Mouse (Mus musculus) stomach, postnatal 0 days (tissue): ENCODE measurements around the gene Hist1h3c. TPM values are rescaled to one million over a fixed set of nuclear protein-coding genes. Genes with fewer than 3 reads are reported as not detected.
"Not testable (repeated sequence)": the region's sequence is repeated elsewhere in the genome, so short reads cannot be mapped to it uniquely, and the experiment has no call there.

Experiments
- ATAC-seq: fragments of 200-750 bp; cut with Nextera tagmentation; 2 replicates; pipeline ENCODE4 v1.8.0; 2017; ENCODE audit not compliant: low FRiP score, low TSS enrichment
- DNase-seq: peaks from one replicate; pipeline ENCODE4 v3.0.0-alpha.2; 2016; ENCODE audit warnings: low spot score
- H3K27ac ChIP-seq: fragments of 300-500 bp; sonication (generic); replicated peaks from 2 replicates; pipeline ENCODE4 v1.5.1; 2014; ENCODE audit warnings: mild to moderate bottlenecking, control low read depth
- H3K27me3 ChIP-seq: fragments of 300-500 bp; sonication (generic); 2 replicates; pipeline ENCODE4 v1.6.1; 2014; ENCODE audit warnings: low read length; ENCODE audit not compliant: control insufficient read depth, insufficient read depth
- H3K36me3 ChIP-seq: fragments of 300-500 bp; sonication (generic); 2 replicates; pipeline ENCODE4 v1.6.1; 2014; ENCODE audit warnings: low read length, mixed read lengths; ENCODE audit not compliant: control insufficient read depth, insufficient read depth
- H3K4me1 ChIP-seq: fragments of 300-500 bp; sonication (generic); replicated peaks from 2 replicates; pipeline ENCODE4 v1.6.1; 2014; ENCODE audit warnings: antibody characterized with exemption; ENCODE audit not compliant: control insufficient read depth, insufficient read depth
- H3K4me2 ChIP-seq: fragments of 300-500 bp; sonication (generic); replicated peaks from 2 replicates; pipeline ENCODE4 v1.6.1; 2014; ENCODE audit warnings: low read depth, mild to moderate bottlenecking, control low read depth, moderate library complexity
- H3K4me3 ChIP-seq: fragments of 300-500 bp; sonication (generic); 2 replicates; pipeline ENCODE4 v1.5.1; 2014; ENCODE audit warnings: low read depth, low read length, control low read depth
- H3K9ac ChIP-seq: fragments of 300-500 bp; sonication (generic); 2 replicates; pipeline ENCODE4 v1.6.1; 2014; ENCODE audit warnings: mild to moderate bottlenecking, low read length, control low read depth, mixed read lengths
- H3K9me3 ChIP-seq: fragments of 300-500 bp; sonication (generic); 2 replicates; pipeline ENCODE4 v1.6.1; 2016; ENCODE audit warnings: low read length; ENCODE audit not compliant: control insufficient read depth
- CTCF ChIP-seq: IDR thresholded peaks from 2 replicates; pipeline ENCODE4 v1.5.1; 2016; ENCODE audit warnings: antibody characterized with exemption, low read depth, mild to moderate bottlenecking, moderate library complexity
- EP300 ChIP-seq: optimal IDR thresholded peaks from 2 replicates; pipeline ENCODE3; 2016; ENCODE audit warnings: antibody characterized with exemption
- WGBS: fragments of 180-500 bp; shearing (Covaris S2); extraction: QIAGEN DNeasy Blood & Tissue Kit; methylation state at CpG from one replicate; pipeline ENCODE4 v1.1.7; 2014; 5-methylcytosine and 5-hydroxymethylcytosine counted together
- polyA plus RNA-seq: library from polyadenylated mRNA; unstranded; fragments of >200 nt; fragmentation: Nextera tagmentation; extraction: Ambion mirVana; gene quantifications from 2 replicates; pipeline ENCODE4 v1.2.1, GENCODE M21; 2015

Hist1h3c gene
- polyA plus RNA-seq, 1 experiment from 2014 or later: 1.8 TPM

- H3K4me3 ChIP-seq: peak overlapping the region; percentile 14
- H3K4me2 ChIP-seq: peak overlapping the region; percentile 62
- no peaks in the 10 kb centered on the region for H3K9me3 ChIP-seq
- H3K27me3 ChIP-seq: no peaks in the 10 kb centered on the region
- WGBS: 5% methylated on average over 9 of the region's 13 CpGs
- H3K9ac ChIP-seq: peak overlapping the region; percentile 23; the same call in 1 of the 2 replicates
- ATAC-seq (no peak), DNase-seq (no peak)
- TF ChIP-seq CTCF (no peak), EP300 (no peak)
- peak overlapping the region; percentile 89 for H3K27ac ChIP-seq
- H3K36me3 ChIP-seq: no peaks in the 10 kb centered on the region
- H3K4me1 ChIP-seq: no peaks in the 10 kb centered on the region
Observed at GRCm38 (mm10) chr13:23747081-23747891, 1.9 kb upstream of the Hist1h3c start.

GRCm38 (mm10) chr13:23746201-23747080 is 1.0 kb upstream of the Hist1h3c start, which contains the start of gene Hist1h2bb:
Hist1h2bb (plus strand) TSS chr13:23746734.
- not testable (repeated sequence) for H3K36me3 ChIP-seq, H3K4me1 ChIP-seq, H3K9me3 ChIP-seq, H3K27me3 ChIP-seq
- Histone ChIP-seq H3K4me2 (peak within 1 kb of the TSS; percentile 62), H3K9ac (peak within 1 kb of the TSS; percentile 63), H3K4me3 (peak within 1 kb of the TSS; percentile 33), H3K27ac (peak within 1 kb of the TSS; percentile 97)
- 0% methylated on average over 38 of the region's 58 CpGs for WGBS
- peak; percentile 43 for TF ChIP-seq EP300
- DNase-seq: peak; percentile 80
- peak; percentile 91 for ATAC-seq

- ATAC-seq: no peak
- H3K27ac ChIP-seq: no peak overlapping the region
- peak overlapping the region; percentile 33 for H3K4me3 ChIP-seq
- H3K9me3 ChIP-seq: no peaks in the 10 kb centered on the region
- 1% methylated on average over 13 of the region's 36 CpGs for WGBS
- TF ChIP-seq CTCF: no peak
- TF ChIP-seq EP300: no peak
- H3K4me2 ChIP-seq: peak overlapping the region; percentile 62
- DNase-seq: no peak
- H3K4me1 ChIP-seq: no peaks in the 10 kb centered on the region
- no peaks in the 10 kb centered on the region for H3K27me3 ChIP-seq
- H3K9ac ChIP-seq: peak overlapping the region; percentile 41
- no peaks in the 10 kb centered on the region for H3K36me3 ChIP-seq
Observed at GRCm38 (mm10) chr13:23744421-23745380, 701 bp downstream of the Hist1h3c start.

GRCm38 (mm10) chr13:23743963-23744362 is 1.4 kb downstream of the Hist1h3c start:
- Histone ChIP-seq H3K27me3 (no peaks in the 10 kb centered on the region), H3K9ac (no peak overlapping the region), H3K27ac (no peak overlapping the region), H3K4me1 (no peaks in the 10 kb centered on the region), H3K4me2 (no peak overlapping the region), H3K9me3 (no peaks in the 10 kb centered on the region), H3K36me3 (no peaks in the 10 kb centered on the region), H3K4me3 (peak overlapping the region; percentile 33; the same call in 1 of the 2 replicates)
- TF ChIP-seq EP300 (no peak), CTCF (no peak)
- no peak for DNase-seq
- ATAC-seq: no peak
- 27% methylated on average over 4 of the region's 4 CpGs for WGBS

- no peaks in the 10 kb centered on the region for H3K27me3 ChIP-seq
- no peak overlapping the region for H3K4me2 ChIP-seq
- no peaks in the 10 kb centered on the region for H3K9me3 ChIP-seq
- H3K9ac ChIP-seq: no peak overlapping the region
- ATAC-seq: no peak
- no peak overlapping the region for H3K27ac ChIP-seq
- no peaks in the 10 kb centered on the region for H3K4me1 ChIP-seq
- TF ChIP-seq EP300 (no peak), CTCF (no peak)
- DNase-seq: no peak
- H3K4me3 ChIP-seq: no peak overlapping the region
- WGBS: 78% methylated on average over 5 of the region's 5 CpGs
- no peaks in the 10 kb centered on the region for H3K36me3 ChIP-seq
Observed at GRCm38 (mm10) chr13:23743215-23743614, 2.2 kb downstream of the Hist1h3c start.
